In genomic region chr4:95319036-95319435, GRCm38 (mm10) we compare ENCODE assay signal across 12 mouse cellular contexts.
DNase-seq lines count a peak whose midpoint lies in the region; ATAC-seq lines count a peak whose summit lies in the region.
"Had no signal": no experiment of that assay in that cellular context is flagged by ENCODE, and none has a peak within 500 bp of the region (broad histone marks: within the 10 kb centered on the region; RNA-seq: fewer than 3 reads in every experiment).

No protein-coding gene starts in this region.

- peaks cover 25% of the 10 kb centered on the region for H3K4me1 ChIP-seq in heart, embryonic 10.5 days
- peaks cover 14% of the 10 kb centered on the region for H3K4me1 ChIP-seq in stomach, embryonic 14.5 days (ENCODE audit: control insufficient read depth, insufficient read depth, low read length)

- DNase-seq in lung, postnatal 10 days: peak; percentile 9
- no peak for DNase-seq in lung, postnatal 4 days
- DNase-seq in adrenal gland, postnatal 25 days: peak; percentile 41
- DNase-seq in heart, embryonic 10.5 days (ENCODE audit: low spot score): peak; percentile 76
- no peak for DNase-seq in layer of hippocampus, adult 18-20 months (ENCODE audit: low spot score in 2 of 2)
- DNase-seq in layer of hippocampus, postnatal 25 days (ENCODE audit: extremely low spot score in 1 of 2, low spot score in 1 of 2): no peak
- no peak for DNase-seq in spleen, postnatal 4 days (ENCODE audit: low spot score in 2 of 2)
- DNase-seq: cerebellum, postnatal 14 days had no signal

- no peaks in the 10 kb centered on the region for H3K9me3 ChIP-seq in heart, embryonic 10.5 days
- no peaks in the 10 kb centered on the region for H3K9me3 ChIP-seq in stomach, embryonic 14.5 days (ENCODE audit: control insufficient read depth, low read depth, low read length)
- H3K9me3 ChIP-seq: hindbrain, embryonic 15.5 days; limb, embryonic 13.5 days; neural tube, embryonic 15.5 days had no signal

- WGBS in heart, embryonic 10.5 days: 9% methylated on average over 6 of the region's 6 CpGs
- WGBS in stomach, embryonic 14.5 days: 28% methylated on average over 6 of the region's 6 CpGs

- H3K27ac ChIP-seq in heart, embryonic 10.5 days: peak overlapping the region; percentile 78
- H3K27ac ChIP-seq in stomach, embryonic 14.5 days (ENCODE audit: low read length): peak overlapping the region; percentile 75; the same call in 1 of the 2 replicates
- H3K27ac ChIP-seq: hindbrain, embryonic 15.5 days; neural tube, embryonic 15.5 days had no signal

- H3K9ac ChIP-seq in stomach, embryonic 14.5 days (replicated peaks; ENCODE audit: low read depth, low read length): no peak overlapping the region
- H3K9ac ChIP-seq: hindbrain, embryonic 15.5 days; limb, embryonic 13.5 days; neural tube, embryonic 15.5 days had no signal

- ATAC-seq in stomach, embryonic 14.5 days (ENCODE audit: insufficient number of reproducible peaks, insufficient read depth, low FRiP score, low read depth): peak; percentile 42; the same call in 1 of the 2 replicates

- H3K4me3 ChIP-seq in heart, embryonic 10.5 days: no peak overlapping the region
- no peak overlapping the region for H3K4me3 ChIP-seq in stomach, embryonic 14.5 days (ENCODE audit: low read depth, low read length)
- H3K4me3 ChIP-seq: hindbrain, embryonic 15.5 days; limb, embryonic 13.5 days; neural tube, embryonic 15.5 days had no signal

- no peaks in the 10 kb centered on the region for H3K36me3 ChIP-seq in heart, embryonic 10.5 days
- H3K36me3 ChIP-seq in stomach, embryonic 14.5 days (ENCODE audit: control insufficient read depth, insufficient read depth, low read length): no peaks in the 10 kb centered on the region
- H3K36me3 ChIP-seq: hindbrain, embryonic 15.5 days; limb, embryonic 13.5 days; neural tube, embryonic 15.5 days had no signal

- no peaks in the 10 kb centered on the region for H3K27me3 ChIP-seq in heart, embryonic 10.5 days (ENCODE audit: insufficient read depth, poor library complexity, severe bottlenecking)
- no peaks in the 10 kb centered on the region for H3K27me3 ChIP-seq in stomach, embryonic 14.5 days (ENCODE audit: control insufficient read depth, insufficient read depth, low read length)
- H3K27me3 ChIP-seq: hindbrain, embryonic 15.5 days; limb, embryonic 13.5 days; neural tube, embryonic 15.5 days had no signal

- H3K4me2 ChIP-seq in stomach, embryonic 14.5 days (replicated peaks; ENCODE audit: low read depth, low read length): no peak overlapping the region
- H3K4me2 ChIP-seq: hindbrain, embryonic 15.5 days; neural tube, embryonic 15.5 days had no signal

Comparison
In these comparisons a context has a peak if more than half of its experiments do, and no peak if none do; other contexts are left out.
1. DNase-seq: peak in lung, postnatal 10 days (single experiment), adrenal gland, postnatal 25 days (single experiment) and heart, embryonic 10.5 days (single experiment); none in lung, postnatal 4 days (0 of 2), layer of hippocampus, adult 18-20 months (0 of 2), layer of hippocampus, postnatal 25 days (0 of 2) and spleen, postnatal 4 days (0 of 2).